Mouse (Mus musculus) MEL (cell line): ENCODE measurements at regions not wholly inside any gene's neighbourhood (a gene's known extent, or its start where the extent isn't known, plus 50 kb on each side); places are given as distances from the start of the nearest gene placed in this dataset.

ENCODE experiments used
- CHD1 ChIP-seq: IDR thresholded peaks from 2 replicates; pipeline ENCODE4 v1.6.1; 2012; ENCODE audit warnings: low read depth, mild to moderate bottlenecking, inconsistent platforms, low read length, improper control_type of control experiment
- CTCF ChIP-seq, 3 experiments: IDR thresholded peaks in 2 of 3; conservative IDR thresholded peaks in 1 of 3; 2 replicates each; pipeline ENCODE4 v1.5.1; 2011 to 2012; ENCODE audit warnings: low read length in 3 of 3, low read depth in 2 of 3, mild to moderate bottlenecking in 2 of 3, improper control_type of control experiment in 1 of 3, inconsistent platforms in 1 of 3, mixed read lengths in 1 of 3, moderate library complexity in 1 of 3; ENCODE audit not compliant: control insufficient read depth in 1 of 3, insufficient read depth in 1 of 3, poor library complexity in 1 of 3, severe bottlenecking in 1 of 3
- MAFK ChIP-seq: IDR thresholded peaks from 2 replicates; pipeline ENCODE4 v1.6.1; 2011; ENCODE audit warnings: low read depth, mild to moderate bottlenecking, low read length, improper control_type of control experiment, borderline replicate concordance
- MEF2A ChIP-seq: IDR thresholded peaks from 2 replicates; pipeline ENCODE4 v1.6.1; 2014; ENCODE audit warnings: low read depth, mild to moderate bottlenecking, inconsistent platforms, low read length, improper control_type of control experiment; ENCODE audit not compliant: poor library complexity, insufficient replicate concordance, severe bottlenecking; ENCODE audit errors: extremely low read depth
- MYC ChIP-seq: IDR thresholded peaks from 2 replicates; pipeline ENCODE4 v1.6.1; 2011; ENCODE audit warnings: low read depth, mild to moderate bottlenecking, low read length, improper control_type of control experiment, moderate library complexity
- NELFE ChIP-seq: IDR thresholded peaks from 2 replicates; pipeline ENCODE4 v1.6.1; 2011; ENCODE audit warnings: low read depth, low read length, improper control_type of control experiment
- POLR2A ChIP-seq, 2 experiments: IDR thresholded peaks; 2 replicates each; pipeline ENCODE4 v1.6.1; 2011 to 2012; ENCODE audit warnings: low read length in 2 of 2, mild to moderate bottlenecking in 2 of 2, control low read depth in 1 of 2, improper control_type of control experiment in 1 of 2, low read depth in 1 of 2, moderate library complexity in 1 of 2; ENCODE audit not compliant: control insufficient read depth in 1 of 2, insufficient read depth in 1 of 2, poor library complexity in 1 of 2
- TBP ChIP-seq: IDR thresholded peaks from 2 replicates; pipeline ENCODE4 v1.8.0; 2011; ENCODE audit warnings: low read depth, low read length, improper control_type of control experiment

GRCm38 (mm10) chr4:142772751-142773455 lies 439.9 kb downstream of the Prdm2 start:
- TF ChIP-seq NELFE: no peak
- no peak for TF ChIP-seq POLR2A (IDR thresholded peaks at IDR 0.05; ENCODE audit: control insufficient read depth in 1 of 2, insufficient read depth in 1 of 2, low read depth in 1 of 2, low read length in 2 of 2, poor library complexity in 1 of 2)
- TF ChIP-seq CTCF (IDR thresholded peaks at IDR 0.05 in 2 of 3, conservative IDR thresholded peaks at IDR 0.05 in 1 of 3; ENCODE audit: control insufficient read depth in 1 of 3, insufficient read depth in 1 of 3, low read depth in 2 of 3, low read length in 3 of 3, poor library complexity in 1 of 3, severe bottlenecking in 1 of 3): no peak
- TF ChIP-seq MAFK: no peak
- no peak for TF ChIP-seq TBP
- TF ChIP-seq MEF2A: no peak
- TF ChIP-seq MYC: no peak
- no peak for TF ChIP-seq CHD1
